Comparison of ENCODE assay signal across 8 mouse cellular contexts in genomic region chr17:48001157-48001556, GRCm38 (mm10). TPM values are rescaled to one million over a fixed set of nuclear protein-coding genes. Genes with fewer than 3 reads are reported as not detected.
A peak's percentile ranks its signal among the peaks of the same experiment; 100 is the strongest.
DNase-seq lines count a peak whose midpoint lies in the region; ATAC-seq and TF ChIP-seq lines count a peak whose summit lies in the region.
"Had no signal": no experiment of that assay in that cellular context is flagged by ENCODE, and none has a peak within 500 bp of the region (broad histone marks: within the 10 kb centered on the region; RNA-seq: fewer than 3 reads in every experiment).

No protein-coding gene starts in this region.

- no peak overlapping the region; the same call in 1 of the 2 replicates for H3K9ac ChIP-seq in forebrain, embryonic 15.5 days (replicated peaks)
- no peak overlapping the region for H3K9ac ChIP-seq in intestine, postnatal 0 days (ENCODE audit: low read depth, low read length)
- H3K9ac ChIP-seq in midbrain, embryonic 13.5 days (replicated peaks): no peak overlapping the region

- no peaks in the 10 kb centered on the region for H3K36me3 ChIP-seq in embryonic facial prominence, embryonic 10.5 days (replicated peaks)
- no peaks in the 10 kb centered on the region for H3K36me3 ChIP-seq in forebrain, embryonic 15.5 days
- H3K36me3 ChIP-seq in intestine, postnatal 0 days (ENCODE audit: control insufficient read depth, insufficient read depth): no peaks in the 10 kb centered on the region
- H3K36me3 ChIP-seq in midbrain, embryonic 13.5 days: no peaks in the 10 kb centered on the region
- H3K36me3 ChIP-seq in thymus, adult 2 months (ENCODE audit: control insufficient read depth, insufficient read depth, low read length): no peaks in the 10 kb centered on the region

- peak overlapping the region; percentile 86 for H3K27ac ChIP-seq in embryonic facial prominence, embryonic 10.5 days (replicated peaks)
- H3K27ac ChIP-seq in forebrain, embryonic 15.5 days (replicated peaks): peak overlapping the region; percentile 54
- H3K27ac ChIP-seq in intestine, postnatal 0 days (ENCODE audit: low read depth, low read length): 0 out of 2 replicates have a peak overlapping the region, but pooled peaks have one; percentile 71
- no peak overlapping the region; the same call in 1 of the 2 replicates for H3K27ac ChIP-seq in midbrain, embryonic 13.5 days
- no peak overlapping the region for H3K27ac ChIP-seq in thymus, adult 2 months (ENCODE audit: control insufficient read depth, insufficient read depth, low read length)
- H3K27ac ChIP-seq: macrophage had no signal

- H3K4me3 ChIP-seq in embryonic facial prominence, embryonic 10.5 days: peak overlapping the region; percentile 51; the same call in 1 of the 2 replicates
- peak overlapping the region; percentile 38 for H3K4me3 ChIP-seq in forebrain, embryonic 15.5 days
- peak overlapping the region; percentile 34 for H3K4me3 ChIP-seq in intestine, postnatal 0 days (ENCODE audit: low read depth, low read length)
- H3K4me3 ChIP-seq in midbrain, embryonic 13.5 days (replicated peaks): no peak overlapping the region
- no peak overlapping the region for H3K4me3 ChIP-seq in thymus, adult 2 months (ENCODE audit: control insufficient read depth, insufficient read depth, low read length)

- DNase-seq in embryonic facial prominence, embryonic 10.5 days (ENCODE audit: low spot score): no peak
- no peak for DNase-seq in layer of hippocampus, adult 11-12 months (ENCODE audit: low spot score)
- no peak for DNase-seq in thymus, adult 2 months
- DNase-seq in MN1 (ENCODE audit: low spot score): no peak

- H3K4me1 ChIP-seq in embryonic facial prominence, embryonic 10.5 days: peaks cover 81% of the 10 kb centered on the region
- peaks cover 5% of the 10 kb centered on the region for H3K4me1 ChIP-seq in forebrain, embryonic 15.5 days
- peaks cover 11% of the 10 kb centered on the region; the same call in 1 of the 2 replicates for H3K4me1 ChIP-seq in intestine, postnatal 0 days (replicated peaks; ENCODE audit: control insufficient read depth, insufficient read depth, low read length)
- peaks cover 22% of the 10 kb centered on the region for H3K4me1 ChIP-seq in midbrain, embryonic 13.5 days (replicated peaks)
- H3K4me1 ChIP-seq in thymus, adult 2 months (replicated peaks; ENCODE audit: control insufficient read depth, insufficient read depth, low read length): peaks cover 21% of the 10 kb centered on the region

- no peak for TF ChIP-seq CTCF in intestine, postnatal 0 days (IDR thresholded peaks at IDR 0.05; ENCODE audit: low read depth)
- TF ChIP-seq CTCF in thymus, adult 2 months (IDR thresholded peaks at IDR 0.05; ENCODE audit: borderline replicate concordance, control insufficient read depth, extremely low read depth, insufficient read depth, low read length, poor library complexity): no peak

- no peaks in the 10 kb centered on the region for H3K9me3 ChIP-seq in embryonic facial prominence, embryonic 10.5 days
- no peaks in the 10 kb centered on the region for H3K9me3 ChIP-seq in forebrain, embryonic 15.5 days
- H3K9me3 ChIP-seq in intestine, postnatal 0 days (ENCODE audit: control insufficient read depth): no peaks in the 10 kb centered on the region
- no peaks in the 10 kb centered on the region for H3K9me3 ChIP-seq in midbrain, embryonic 13.5 days

- ATAC-seq in forebrain, embryonic 15.5 days (replicated peaks): 0 out of 2 replicates have a peak, but pooled peaks have one; percentile 27
- no peak for ATAC-seq in intestine, postnatal 0 days
- no peak for ATAC-seq in midbrain, embryonic 13.5 days

- WGBS in embryonic facial prominence, embryonic 10.5 days: 43% methylated on average over 7 of the region's 7 CpGs
- WGBS in forebrain, embryonic 15.5 days: 30% methylated on average over 7 of the region's 7 CpGs
- 9% methylated on average over 7 of the region's 7 CpGs for WGBS in intestine, postnatal 0 days
- 47% methylated on average over 7 of the region's 7 CpGs for WGBS in midbrain, embryonic 13.5 days
- 15% methylated on average over 7 of the region's 7 CpGs for WGBS in thymus, adult 2 months

- H3K4me2 ChIP-seq in forebrain, embryonic 15.5 days (replicated peaks): peak overlapping the region; percentile 54
- peak overlapping the region; percentile 72 for H3K4me2 ChIP-seq in intestine, postnatal 0 days (replicated peaks; ENCODE audit: low read depth)
- H3K4me2 ChIP-seq in midbrain, embryonic 13.5 days (replicated peaks): peak overlapping the region; percentile 56

- no peak for TF ChIP-seq POLR2A in thymus, adult 2 months (IDR thresholded peaks at IDR 0.05; ENCODE audit: control insufficient read depth, extremely low read depth, insufficient read depth, low read length, poor library complexity)

- peaks cover 18% of the 10 kb centered on the region for H3K27me3 ChIP-seq in embryonic facial prominence, embryonic 10.5 days (replicated peaks; ENCODE audit: low read depth, poor library complexity, severe bottlenecking)
- no peaks in the 10 kb centered on the region for H3K27me3 ChIP-seq in forebrain, embryonic 15.5 days
- no peaks in the 10 kb centered on the region for H3K27me3 ChIP-seq in intestine, postnatal 0 days (replicated peaks; ENCODE audit: control insufficient read depth, insufficient read depth, low read length)
- peaks cover 13% of the 10 kb centered on the region; the same call in 1 of the 2 replicates for H3K27me3 ChIP-seq in midbrain, embryonic 13.5 days
- no peaks in the 10 kb centered on the region for H3K27me3 ChIP-seq in thymus, adult 2 months (ENCODE audit: control insufficient read depth, insufficient read depth, low read length)

RNA-seq across cellular contexts. Expression of gene 1700122O11Rik, which starts 36.9 kb away (rescaled TPM):
- polyA plus RNA-seq in embryonic facial prominence, embryonic 10.5 days (2016; fragmentation: Nextera tagmentation; extraction: Ambion mirVana): not detected in 2 replicates
- not detected in 2 replicates for polyA plus RNA-seq in forebrain, embryonic 15.5 days (2015; fragmentation: Nextera tagmentation; extraction: Ambion mirVana)
- polyA plus RNA-seq in intestine, postnatal 0 days (2015; fragmentation: Nextera tagmentation; extraction: Ambion mirVana): not detected in 2 replicates
- not detected in 2 replicates for polyA plus RNA-seq in midbrain, embryonic 13.5 days (2015; fragmentation: Nextera tagmentation; extraction: Ambion mirVana)
- not detected in 2 replicates for polyA plus RNA-seq in thymus, adult 2 months (2012; rRNA removed)
- polyA plus RNA-seq: macrophage had no signal

Comparison
In these comparisons a context has a peak if more than half of its experiments do, and no peak if none do; other contexts are left out.
1. H3K27ac ChIP-seq: peak in embryonic facial prominence, embryonic 10.5 days (single experiment), forebrain, embryonic 15.5 days (single experiment) and intestine, postnatal 0 days (single experiment); none in midbrain, embryonic 13.5 days (single experiment) and thymus, adult 2 months (single experiment).
2. H3K4me3 ChIP-seq: peak in embryonic facial prominence, embryonic 10.5 days (single experiment), forebrain, embryonic 15.5 days (single experiment) and intestine, postnatal 0 days (single experiment); none in midbrain, embryonic 13.5 days (single experiment) and thymus, adult 2 months (single experiment).
3. Peak in every context shown above with its lines, with median percentiles within 50 percentile points of each other: H3K4me2 ChIP-seq.